Mouse (Mus musculus) cortical plate, adult 2 months (tissue): Measurements from ENCODE around the gene Krtap28-10.

Experiments used
- CTCF ChIP-seq: fragments of 200-500 bp; IDR thresholded peaks from 2 replicates; pipeline ENCODE4 v1.5.1; 2011; ENCODE audit warnings: mild to moderate bottlenecking, control low read depth, low read length; ENCODE audit not compliant: insufficient read depth; ENCODE audit errors: extremely low read depth
- POLR2A ChIP-seq: fragments of 200-500 bp; IDR thresholded peaks from 2 replicates; pipeline ENCODE4 v1.6.1; 2011; ENCODE audit warnings: mild to moderate bottlenecking, low read length, control low read depth; ENCODE audit not compliant: insufficient read depth; ENCODE audit errors: extremely low read depth

DNA sequence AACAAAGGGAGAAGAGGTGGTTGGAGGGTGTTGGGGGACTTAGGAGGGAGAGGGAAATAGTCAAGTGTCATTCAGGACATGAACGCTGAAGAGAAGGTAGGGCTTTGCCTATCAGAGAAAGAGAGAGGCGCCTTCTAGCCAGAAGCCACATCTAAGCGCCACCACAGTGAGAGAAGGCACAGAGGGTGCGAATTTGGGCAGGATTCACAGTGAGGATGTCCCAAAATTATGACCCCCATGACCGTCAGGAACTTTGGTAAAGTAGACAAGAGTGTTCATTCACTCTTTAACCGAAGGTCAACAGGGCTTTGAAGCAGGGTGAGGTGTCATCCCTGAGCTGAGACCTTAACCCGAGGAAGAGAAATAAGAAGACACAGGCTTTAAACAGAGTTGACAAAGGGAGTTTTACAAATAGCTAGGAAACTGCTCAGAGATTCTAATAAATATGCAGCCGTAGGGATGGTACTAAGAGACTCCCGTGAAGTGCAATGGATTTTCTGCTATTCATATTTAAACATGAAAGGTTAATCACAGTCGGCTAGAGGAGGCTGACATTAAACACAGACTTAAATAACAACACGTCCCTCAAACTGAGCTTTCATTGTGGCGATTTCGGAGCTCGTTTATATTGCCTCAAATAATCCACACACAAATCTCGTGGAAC lies 33.4 kb upstream of the Krtap28-10 start:
- TF ChIP-seq POLR2A (no peak), CTCF (no peak)
